Mouse (Mus musculus) hindbrain, embryonic 11.5 days (tissue): ENCODE measurements around the gene Vmn1r193. TPM values are rescaled to one million over a fixed set of nuclear protein-coding genes. Genes with fewer than 3 reads are reported as not detected.

Source experiments
- ATAC-seq: fragments of 200-750 bp; cut with Nextera tagmentation; 2 replicates; pipeline ENCODE4 v1.8.0; 2017; ENCODE audit warnings: mild to moderate bottlenecking, moderate TSS enrichment, moderate library complexity; ENCODE audit not compliant: low FRiP score
- DNase-seq: peaks from one replicate; pipeline ENCODE4 v3.0.0-alpha.2; 2015; ENCODE audit warnings: low spot score
- H3K27ac ChIP-seq: fragments of 300-500 bp; sonication (generic); 2 replicates; pipeline ENCODE4 v1.5.1; 2014; ENCODE audit warnings: mild to moderate bottlenecking, low read depth, low read length
- H3K27me3 ChIP-seq: fragments of 300-500 bp; sonication (generic); 2 replicates; pipeline ENCODE4 v1.6.1; 2014; ENCODE audit warnings: mild to moderate bottlenecking, low read length, moderate library complexity, mixed read lengths; ENCODE audit not compliant: control insufficient read depth, insufficient read depth
- H3K36me3 ChIP-seq: fragments of 300-500 bp; sonication (generic); 2 replicates; pipeline ENCODE4 v1.6.1; 2014; ENCODE audit warnings: mild to moderate bottlenecking, low read length, moderate library complexity, mixed read lengths; ENCODE audit not compliant: control insufficient read depth, insufficient read depth
- H3K4me1 ChIP-seq: fragments of 300-500 bp; sonication (generic); replicated peaks from 2 replicates; pipeline ENCODE4 v1.6.1; 2014; ENCODE audit warnings: low read length, mixed read lengths; ENCODE audit not compliant: control insufficient read depth, insufficient read depth
- H3K4me2 ChIP-seq: fragments of 300-500 bp; sonication (generic); replicated peaks from 2 replicates; pipeline ENCODE4 v1.6.1; 2014; ENCODE audit warnings: mild to moderate bottlenecking, low read depth, low read length
- H3K4me3 ChIP-seq: fragments of 300-500 bp; sonication (generic); 2 replicates; pipeline ENCODE4 v1.5.1; 2014; ENCODE audit warnings: low read depth, low read length
- H3K9ac ChIP-seq: fragments of 300-500 bp; sonication (generic); 2 replicates; pipeline ENCODE4 v1.6.1; 2014; ENCODE audit warnings: low read depth, low read length
- H3K9me3 ChIP-seq: fragments of 300-500 bp; sonication (generic); 2 replicates; pipeline ENCODE4 v1.6.1; 2016; ENCODE audit warnings: low read length; ENCODE audit not compliant: control insufficient read depth
- WGBS: fragments of 180-500 bp; shearing (Covaris S2); extraction: QIAGEN DNeasy Blood & Tissue Kit; methylation state at CpG from one replicate; pipeline ENCODE4 v1.1.7; 2014; 5-methylcytosine and 5-hydroxymethylcytosine counted together
- polyA plus RNA-seq: library from polyadenylated mRNA; unstranded; fragments of >200 nt; fragmentation: Nextera tagmentation; extraction: Ambion mirVana; gene quantifications from 2 replicates; pipeline ENCODE4 v1.2.1, GENCODE M21; 2014

Vmn1r193 gene
- polyA plus RNA-seq, 1 experiment from 2014 or later = not detected

- Histone ChIP-seq H3K27me3 (no peaks in the 10 kb centered on the region), H3K27ac (no peak overlapping the region), H3K4me1 (no peaks in the 10 kb centered on the region), H3K4me2 (no peak overlapping the region), H3K9me3 (no peaks in the 10 kb centered on the region), H3K36me3 (no peaks in the 10 kb centered on the region), H3K9ac (no peak overlapping the region), H3K4me3 (no peak overlapping the region)
- no peak for DNase-seq
- no peak for ATAC-seq
- 93% methylated on average over 15 of the region's 15 CpGs for WGBS
These were observed 54.5 kb downstream of the Vmn1r193 start for GRCm38 (mm10) chr13:22168416-22168815.

Other genes starting within 250 kb of the Vmn1r193 start
- gene Pom121l2, start 242.0 kb downstream of the Vmn1r193 start, polyA plus RNA-seq = 0.11 TPM in 2 replicates
- 0.51 TPM in 1 of 2 replicates, not detected in the other for gene Prss16, start 213.4 kb downstream of the Vmn1r193 start, polyA plus RNA-seq
- gene Hist1h2ah, start 187.6 kb downstream of the Vmn1r193 start, polyA plus RNA-seq = 8.4 and 11.9 TPM in 2 replicates
- gene Hist1h2bk, start 187.3 kb downstream of the Vmn1r193 start, polyA plus RNA-seq = 7.2 and 10.2 TPM in 2 replicates
- gene Hist1h4i, start 181.8 kb downstream of the Vmn1r193 start, polyA plus RNA-seq = 31.2 and 31.4 TPM in 2 replicates
- gene Hist1h2ag, start 180.2 kb downstream of the Vmn1r193 start, polyA plus RNA-seq = 58.7 and 60.3 TPM in 2 replicates
- gene Hist1h2bj, start 179.9 kb downstream of the Vmn1r193 start, polyA plus RNA-seq = 14.0 and 15.2 TPM in 2 replicates
- not detected in 2 replicates for gene Vmn1r188, start 138.7 kb downstream of the Vmn1r193 start, polyA plus RNA-seq
- gene Vmn1r189, start 117.3 kb downstream of the Vmn1r193 start, polyA plus RNA-seq = not detected in 2 replicates
- not detected in 2 replicates for gene Vmn1r191, start 39.2 kb downstream of the Vmn1r193 start, polyA plus RNA-seq
- gene Vmn1r192, start 32.0 kb downstream of the Vmn1r193 start, polyA plus RNA-seq = not detected in 2 replicates
- not detected in 2 replicates for gene Vmn1r194, start 21.1 kb upstream of the Vmn1r193 start, polyA plus RNA-seq
- gene Vmn1r195, start 47.4 kb upstream of the Vmn1r193 start, polyA plus RNA-seq = not detected in 2 replicates
- not detected in 2 replicates for gene Vmn1r196, start 66.8 kb upstream of the Vmn1r193 start, polyA plus RNA-seq
- not detected in 2 replicates for gene Vmn1r197, start 101.4 kb upstream of the Vmn1r193 start, polyA plus RNA-seq
- not detected in 2 replicates for gene Vmn1r198, start 127.2 kb upstream of the Vmn1r193 start, polyA plus RNA-seq
- gene Vmn1r199, start 156.7 kb upstream of the Vmn1r193 start, polyA plus RNA-seq = not detected in 2 replicates
- gene Vmn1r200, start 167.2 kb upstream of the Vmn1r193 start, polyA plus RNA-seq = not detected in 2 replicates
- not detected in 2 replicates for gene Vmn1r201, start 248.8 kb upstream of the Vmn1r193 start, polyA plus RNA-seq